Mouse (Mus musculus) A20 (cell line): ENCODE results near the gene Tmem131.
A peak's percentile ranks its signal among the peaks of the same experiment; 100 is the strongest.
"Not testable (repeated sequence)": the region's sequence is repeated elsewhere in the genome, so short reads cannot be mapped to it uniquely, and the experiment has no call there.

Experiments used
- DNase-seq: peaks from one replicate; pipeline ENCODE4 v3.0.0-alpha.2; 2011; ENCODE audit warnings: low read depth, low spot score

Gene Tmem131

GRCm38 (mm10) chr1:36919728-36920127 lies 23.7 kb downstream of the Tmem131 start:
- DNase-seq, result peak; percentile 81

GRCm38 (mm10) chr1:36917423-36917822 lies 26.0 kb downstream of the Tmem131 start:
- no peak for DNase-seq

GRCm38 (mm10) chr1:36915200-36915580 lies 28.3 kb downstream of the Tmem131 start:
- DNase-seq, result no peak

GRCm38 (mm10) chr1:36914455-36915199 lies 28.8 kb downstream of the Tmem131 start:
- no peak for DNase-seq

- no peak for DNase-seq
These were observed 29.7 kb downstream of the Tmem131 start for GRCm38 (mm10) chr1:36913806-36914205.

GRCm38 (mm10) chr1:36912239-36912638 lies 31.2 kb downstream of the Tmem131 start:
- DNase-seq, result peak; percentile 51

- DNase-seq, result peak; percentile 36
These were observed 31.9 kb downstream of the Tmem131 start for GRCm38 (mm10) chr1:36911603-36912002.

- DNase-seq, result no peak
These were observed 33.1 kb downstream of the Tmem131 start for GRCm38 (mm10) chr1:36910397-36910796.

- not testable (repeated sequence) for DNase-seq
These were observed 33.5 kb downstream of the Tmem131 start for GRCm38 (mm10) chr1:36909965-36910364.

- no peak for DNase-seq
These were observed 38.2 kb downstream of the Tmem131 start for GRCm38 (mm10) chr1:36905216-36905615.

GRCm38 (mm10) chr1:36904489-36904888 lies 39.0 kb downstream of the Tmem131 start:
- DNase-seq, result no peak

- DNase-seq, result peak; percentile 33
These were observed 39.4 kb downstream of the Tmem131 start for GRCm38 (mm10) chr1:36904084-36904451.

- DNase-seq, result no peak
These were observed 39.9 kb downstream of the Tmem131 start for GRCm38 (mm10) chr1:36903376-36904083.

GRCm38 (mm10) chr1:36902533-36903315 lies 40.7 kb downstream of the Tmem131 start:
- DNase-seq, result no peak

- DNase-seq, result no peak
These were observed 43.8 kb downstream of the Tmem131 start for GRCm38 (mm10) chr1:36899622-36900021.

GRCm38 (mm10) chr1:36896423-36896822 lies 47.0 kb downstream of the Tmem131 start:
- DNase-seq, result no peak

- DNase-seq, result no peak
These were observed 48.0 kb downstream of the Tmem131 start for GRCm38 (mm10) chr1:36895452-36895851.

- DNase-seq, result no peak
These were observed 49.3 kb downstream of the Tmem131 start for GRCm38 (mm10) chr1:36894136-36894535.

- DNase-seq, result not testable (repeated sequence)
These were observed 49.7 kb downstream of the Tmem131 start for GRCm38 (mm10) chr1:36893720-36894119.

GRCm38 (mm10) chr1:36893146-36893545 lies 50.3 kb downstream of the Tmem131 start:
- no peak for DNase-seq

- DNase-seq, result no peak
These were observed 51.0 kb downstream of the Tmem131 start for GRCm38 (mm10) chr1:36892461-36892860.

- DNase-seq, result no peak
These were observed 54.5 kb downstream of the Tmem131 start for GRCm38 (mm10) chr1:36889016-36889415.
